Mouse (Mus musculus) heart, adult 9 months (tissue): ENCODE results near the gene Pipox.

ENCODE experiments used
- DNase-seq, 2 experiments: peaks; one replicate each; pipeline ENCODE4 v3.0.0; 2022; ENCODE audit warnings: low spot score in 2 of 2

Pipox gene

DNA sequence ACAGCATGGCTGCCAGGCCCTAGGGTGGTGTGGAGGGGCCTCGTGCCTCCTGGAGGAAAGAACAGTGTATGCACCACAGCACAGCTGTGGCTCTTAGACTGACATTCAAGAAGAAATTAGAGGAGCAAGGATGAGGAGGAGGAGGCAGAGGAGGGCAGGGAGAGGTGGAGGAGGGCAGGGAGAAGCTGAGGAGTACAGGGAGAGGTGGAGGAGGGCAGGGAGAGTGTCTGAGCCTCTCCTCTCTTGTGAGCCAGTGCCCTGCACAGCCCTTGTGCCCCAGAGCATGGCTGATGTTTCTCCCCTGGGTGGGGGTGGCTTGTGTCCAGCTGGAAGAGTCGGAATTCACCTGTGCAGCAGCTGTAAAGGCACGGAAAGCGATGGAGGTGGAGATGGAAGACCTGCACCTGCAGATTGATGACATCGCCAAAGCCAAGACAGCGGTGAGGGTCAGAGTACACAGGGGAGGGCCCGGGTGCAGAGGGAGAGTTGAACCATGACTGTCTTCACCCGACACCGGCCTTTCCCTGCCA is 46.2 kb downstream of the Pipox start:
- no peak for DNase-seq

DNA sequence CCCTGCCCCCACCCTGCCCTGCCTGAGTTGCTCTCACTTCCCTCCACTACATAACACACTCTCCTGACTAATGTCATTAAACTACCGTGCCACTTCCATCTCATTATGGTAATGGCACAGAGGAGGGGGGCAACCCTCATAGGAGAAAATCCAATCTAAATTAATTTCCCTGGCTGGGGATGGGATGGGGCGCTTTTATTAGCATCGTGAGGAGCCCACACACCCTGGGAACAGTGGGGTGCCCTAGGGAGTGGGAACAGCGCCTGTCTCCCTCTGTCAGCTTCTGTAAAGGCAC is 50.0 kb downstream of the Pipox start:
- DNase-seq = no peak

DNA sequence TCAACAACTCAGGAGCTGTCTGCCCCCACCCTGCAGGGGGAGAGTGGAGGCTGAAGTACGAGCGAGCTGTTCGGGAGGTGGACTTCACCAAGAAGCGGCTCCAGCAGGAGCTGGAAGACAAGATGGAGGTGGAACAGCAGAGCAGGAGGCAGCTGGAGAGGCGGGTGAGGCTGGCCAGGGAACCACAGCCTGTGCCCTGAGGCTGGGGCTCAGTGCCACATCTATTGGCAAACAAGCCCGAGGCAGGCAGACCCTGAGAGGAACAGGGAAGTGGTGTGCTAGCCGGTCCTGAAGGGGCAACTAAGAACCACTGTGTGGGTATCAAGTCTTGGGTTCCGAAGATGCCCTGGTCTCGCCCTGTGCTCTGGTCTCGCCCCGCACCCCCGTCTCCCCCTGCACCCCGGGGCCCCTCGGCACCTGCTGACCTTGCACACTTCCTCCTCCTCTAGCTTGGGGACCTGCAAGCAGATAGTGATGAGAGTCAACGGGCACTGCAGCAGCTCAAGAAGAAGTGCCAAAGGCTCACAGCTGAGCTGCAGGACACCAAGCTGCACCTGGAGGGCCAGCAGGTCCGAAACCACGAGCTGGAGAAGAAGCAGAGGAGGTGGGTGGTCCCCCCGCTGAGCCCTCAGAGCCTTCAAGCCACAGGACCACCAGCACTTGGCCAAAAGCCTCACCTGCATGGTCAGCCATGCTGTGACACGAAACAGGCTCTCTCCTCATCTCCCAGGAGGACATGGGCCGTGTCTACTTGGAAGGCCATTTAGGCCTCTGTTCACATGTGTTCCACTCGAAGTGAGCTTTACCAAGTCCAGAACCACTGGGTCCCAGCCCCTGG is 50.6 kb downstream of the Pipox start:
- DNase-seq = no peak

DNA sequence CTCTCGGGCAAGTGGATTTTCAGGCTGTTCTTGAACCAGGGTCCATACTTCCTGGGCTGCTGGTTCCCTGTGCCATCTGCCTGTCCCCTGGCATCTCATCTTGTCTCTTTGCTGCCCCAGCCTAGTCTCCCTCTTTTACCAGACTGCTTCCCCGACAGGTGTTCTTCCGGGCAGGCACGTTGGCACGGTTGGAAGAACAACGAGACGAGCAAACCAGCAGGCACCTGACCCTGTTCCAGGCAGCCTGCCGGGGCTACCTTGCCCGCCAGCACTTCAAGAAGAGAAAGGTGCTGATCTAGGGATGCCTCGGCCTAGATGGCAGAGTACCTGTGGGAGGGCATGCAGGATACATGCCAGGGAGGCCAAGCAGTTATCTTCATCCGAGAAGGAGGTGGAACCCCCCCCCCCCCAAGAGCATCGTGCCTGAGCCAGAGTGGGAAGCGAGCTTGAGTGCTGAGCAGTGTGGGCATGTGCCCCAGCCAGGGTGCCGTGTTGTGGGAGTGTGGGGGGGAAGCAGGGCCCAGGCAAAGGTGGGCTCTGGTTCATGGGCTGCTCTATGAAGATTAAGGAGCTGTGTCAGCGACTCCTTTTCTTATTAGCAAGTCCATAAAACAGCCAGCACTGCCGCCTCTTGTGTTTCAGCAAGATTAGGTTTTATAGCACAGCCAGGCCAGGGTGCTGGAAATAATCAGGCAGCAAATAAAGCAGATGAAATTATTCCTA is 53.2 kb downstream of the Pipox start:
- DNase-seq = no peak

DNA sequence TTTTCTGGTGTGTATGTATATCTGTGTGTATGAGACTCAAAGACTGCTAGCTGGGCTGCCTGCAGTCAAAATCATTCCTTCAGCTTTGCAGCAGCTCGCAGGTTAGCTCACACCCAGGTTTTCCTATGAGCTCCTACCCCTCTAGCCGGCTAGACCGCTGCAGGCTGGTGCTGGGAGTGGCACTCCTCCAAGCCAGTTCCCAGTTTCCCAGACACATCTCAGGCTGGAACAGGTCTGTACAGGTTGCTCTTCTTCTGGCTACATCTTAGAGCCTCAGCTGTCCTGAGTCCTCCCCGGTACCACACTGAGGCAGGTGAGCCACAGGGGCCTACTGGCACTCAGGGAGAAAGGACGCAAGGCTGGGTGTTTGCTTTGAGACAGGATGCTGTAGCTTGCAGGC is 56.0 kb downstream of the Pipox start:
- no peak for DNase-seq

DNA sequence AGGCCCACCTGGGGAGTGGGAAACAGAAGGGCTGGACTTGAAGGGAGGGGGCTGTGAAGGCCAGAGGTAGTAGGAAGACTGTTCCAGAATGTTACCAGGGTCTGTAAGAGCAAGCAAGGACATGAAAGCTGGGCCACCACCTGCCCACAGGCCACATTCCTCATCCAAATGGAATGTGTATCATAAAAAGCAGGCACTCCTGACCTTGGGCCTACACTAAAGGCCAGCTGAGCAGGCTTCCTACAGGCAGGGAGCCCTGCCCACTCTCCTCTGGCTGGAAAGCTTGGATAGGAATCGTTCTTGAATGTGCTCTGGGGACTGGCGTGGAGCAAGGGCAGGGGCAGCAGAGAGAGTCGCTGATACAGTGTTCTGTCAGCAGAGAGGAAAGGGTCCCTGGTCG is 57.1 kb downstream of the Pipox start:
- no peak for DNase-seq

DNA sequence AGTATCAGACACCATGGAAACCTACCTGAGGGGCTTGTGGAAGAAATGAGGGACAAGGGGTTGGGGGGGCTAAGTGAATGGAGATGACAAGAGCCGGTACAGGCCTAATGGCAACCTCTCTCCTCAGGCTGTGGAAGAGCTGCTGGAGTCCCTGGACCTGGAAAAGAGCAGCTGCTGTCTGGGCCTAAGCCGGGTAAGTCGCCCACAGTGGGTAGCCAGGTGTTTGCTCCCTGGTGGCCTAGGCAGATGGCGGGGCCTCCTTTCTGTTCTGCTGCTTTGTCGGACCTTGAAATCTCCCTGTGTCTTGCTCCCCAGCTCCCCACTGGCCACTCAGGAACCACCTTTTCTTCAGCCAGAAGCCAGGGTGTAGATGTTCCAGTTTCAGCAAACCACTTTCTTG is 57.6 kb downstream of the Pipox start:
- DNase-seq = no peak

DNA sequence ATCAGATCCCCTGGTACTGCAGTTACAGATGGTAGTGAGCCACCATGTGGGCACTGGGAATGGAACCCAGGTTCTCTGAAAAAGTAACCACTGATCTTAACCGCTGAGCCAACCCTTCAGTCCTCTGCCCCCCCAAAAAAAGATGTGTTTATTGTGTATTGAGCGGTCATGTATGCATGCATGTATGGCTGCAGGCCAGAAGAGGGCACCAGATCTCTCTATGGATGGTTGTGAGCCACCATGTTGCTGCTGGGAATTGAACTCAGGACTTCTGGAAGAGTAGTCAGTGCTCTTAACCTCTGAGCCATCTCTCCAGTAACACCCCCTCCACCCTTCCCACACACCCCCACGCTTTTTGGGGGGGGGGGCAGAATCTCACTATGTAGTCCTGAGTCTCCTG is 58.8 kb downstream of the Pipox start:
- DNase-seq = no peak

DNA sequence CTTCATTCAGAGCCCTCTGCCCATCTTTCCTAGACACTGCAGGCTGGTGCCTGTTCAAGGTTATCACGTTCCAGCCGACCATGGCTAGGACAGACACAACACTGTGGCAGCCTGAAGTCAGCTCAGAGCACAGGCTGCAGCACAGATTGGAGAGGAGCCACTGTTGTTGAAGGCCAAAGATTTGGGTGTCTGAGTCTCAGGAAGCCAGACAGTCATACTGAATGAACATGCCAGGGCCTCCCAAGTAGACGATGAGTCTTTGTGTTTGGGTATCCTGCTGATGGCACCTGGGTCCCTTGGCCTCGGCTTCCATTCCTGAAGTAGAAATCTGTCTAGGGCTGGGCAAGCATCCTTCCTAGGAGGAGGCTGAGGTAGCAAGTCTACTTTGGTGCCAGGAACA is 61.4 kb downstream of the Pipox start:
- no peak for DNase-seq

DNA sequence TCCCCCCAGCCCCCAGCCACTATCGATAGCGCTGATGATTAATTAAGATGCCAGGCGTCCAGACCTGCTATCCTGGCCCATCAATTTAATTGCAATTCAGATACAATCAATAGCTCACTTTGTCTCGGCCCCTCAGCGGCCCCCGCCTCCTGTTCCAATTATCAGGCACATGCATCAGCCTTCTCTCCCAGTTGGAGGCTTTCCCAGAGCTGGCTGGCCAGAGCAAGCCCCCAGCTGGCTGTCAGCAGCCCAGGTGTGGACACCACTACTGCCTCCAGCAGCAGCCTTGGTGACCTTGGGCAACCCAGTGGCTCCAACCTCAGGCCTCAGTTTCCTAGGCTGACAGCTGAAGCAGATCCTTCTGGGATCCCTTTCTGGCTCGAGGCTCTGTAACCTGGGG is 63.0 kb downstream of the Pipox start:
- DNase-seq = no peak
